Mouse (Mus musculus) brain, embryonic 14.5 days (tissue): Measurements from ENCODE around the gene Rad51b.

Source experiments
- CTCF ChIP-seq: fragments of 200-500 bp; IDR thresholded peaks from 2 replicates; pipeline ENCODE4 v1.5.1; 2012; ENCODE audit warnings: inconsistent platforms, mild to moderate bottlenecking, moderate library complexity, borderline replicate concordance; ENCODE audit not compliant: insufficient read depth, insufficient read length; ENCODE audit errors: extremely low read depth
- POLR2A ChIP-seq: fragments of 200-500 bp; IDR thresholded peaks from 2 replicates; pipeline ENCODE4 v1.6.1; 2012; ENCODE audit warnings: mild to moderate bottlenecking, inconsistent platforms, borderline replicate concordance; ENCODE audit not compliant: poor library complexity, insufficient read depth, insufficient read length, severe bottlenecking; ENCODE audit errors: extremely low read depth

DNA sequence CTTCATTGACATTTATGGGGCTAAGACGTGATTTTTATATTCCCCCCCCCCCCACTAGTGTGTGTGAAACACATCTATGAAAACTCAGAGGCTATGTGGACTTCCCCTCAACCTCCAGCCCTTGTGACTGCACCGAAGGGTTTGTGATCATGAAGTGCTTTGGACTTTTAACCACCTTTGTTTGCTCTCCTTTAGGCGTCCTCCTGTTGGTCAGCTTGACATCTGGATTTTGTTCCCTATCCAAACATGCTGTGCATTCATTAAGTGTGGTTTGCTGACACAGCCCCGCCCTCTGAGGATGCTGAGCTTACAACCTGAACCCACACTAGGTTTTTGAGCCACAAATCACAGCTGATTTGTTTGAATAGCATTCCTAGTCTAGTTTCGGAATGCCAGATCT is 502.3 kb downstream of the Rad51b start:
- no peak for TF ChIP-seq CTCF
- no peak for TF ChIP-seq POLR2A
